Mouse (Mus musculus): ENCODE results near the gene Ebf3. TPM values are rescaled to one million over a fixed set of nuclear protein-coding genes. Genes with fewer than 3 reads are reported as not detected.

Gene Ebf3
- polyA plus RNA-seq, 1 experiment from 2014 or later: 22.4 TPM

DNA sequence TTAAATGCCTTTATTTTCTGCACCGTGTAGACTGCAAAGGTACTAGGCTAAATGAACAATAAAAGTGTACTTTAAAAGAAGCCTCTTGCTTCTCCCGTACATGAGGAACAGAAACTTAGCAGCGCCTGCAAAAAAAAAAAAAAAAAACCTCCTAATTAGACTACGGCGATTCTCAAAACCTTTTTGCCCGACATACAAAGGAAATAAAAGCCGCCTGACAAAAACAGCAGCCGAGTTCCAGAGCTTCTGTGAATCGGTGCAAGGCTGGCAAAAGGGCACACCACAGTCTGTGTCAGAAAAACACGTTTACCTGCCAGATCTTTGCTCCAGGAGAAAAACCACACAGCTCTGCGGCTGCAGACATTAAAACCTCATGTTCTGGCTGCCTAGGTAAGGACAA lies 3.4 kb downstream of the Ebf3 start:
- Histone ChIP-seq H3K4me2 (peak overlapping the region; percentile 75), H3K36me3 (no peaks in the 10 kb centered on the region), H3K9ac (replicated peaks) (peak overlapping the region; percentile 71), H3K27me3 (replicated peaks) (peaks cover 8% of the 10 kb centered on the region; the same call in 1 of the 2 replicates), H3K4me3 (replicated peaks) (peak overlapping the region; percentile 65), H3K27ac (replicated peaks) (peak overlapping the region; percentile 96), H3K4me1 (peaks cover 36% of the 10 kb centered on the region), H3K9me3 (replicated peaks) (no peaks in the 10 kb centered on the region)
- no peak for ATAC-seq (ENCODE audit: low FRiP score)
- 1% methylated on average over 11 of the region's 11 CpGs for WGBS

DNA sequence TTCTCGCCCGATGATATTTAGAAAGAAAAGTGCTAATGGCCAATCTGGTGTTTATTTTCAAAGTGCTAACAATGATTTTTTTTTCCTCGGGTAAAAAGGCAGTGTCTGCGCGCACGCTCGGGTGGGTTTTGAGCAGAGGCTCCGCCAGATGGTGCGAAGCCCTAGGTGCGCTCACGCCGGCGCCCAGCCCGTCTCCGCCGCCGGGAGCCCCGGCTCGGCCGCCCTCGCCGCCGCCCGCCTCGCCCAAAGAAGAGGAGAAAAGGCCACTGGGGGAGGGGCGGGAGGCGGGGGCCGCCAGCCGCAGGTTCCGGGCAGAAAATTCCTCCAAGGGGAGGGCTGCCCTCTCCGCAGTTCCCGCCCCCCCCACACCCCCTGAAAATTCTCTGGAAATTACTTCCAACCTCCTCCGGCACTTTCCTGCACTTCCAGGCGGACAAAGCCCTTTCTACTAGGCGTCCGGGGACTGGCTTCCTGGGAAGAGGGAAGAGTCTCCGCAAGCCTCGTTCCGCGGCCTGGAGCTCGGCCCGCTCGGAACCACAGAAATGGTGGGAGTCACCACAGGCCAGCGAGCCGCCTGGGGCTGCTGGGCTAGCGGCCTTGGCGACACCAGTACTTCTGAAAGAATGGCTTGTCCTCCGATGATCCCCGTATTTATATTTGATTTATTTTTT lies 4.0 kb downstream of the Ebf3 start:
- Histone ChIP-seq H3K9me3 (replicated peaks) (no peaks in the 10 kb centered on the region), H3K4me3 (replicated peaks) (peak overlapping the region; percentile 65), H3K27ac (replicated peaks) (peak overlapping the region; percentile 96), H3K36me3 (no peaks in the 10 kb centered on the region), H3K9ac (replicated peaks) (peak overlapping the region; percentile 71), H3K4me1 (peaks cover 33% of the 10 kb centered on the region), H3K27me3 (replicated peaks) (peaks cover 7% of the 10 kb centered on the region; the same call in 1 of the 2 replicates), H3K4me2 (peak overlapping the region; percentile 75)
- ATAC-seq (ENCODE audit: low FRiP score): no peak
- under 1% methylated on average over 32 of the region's 49 CpGs for WGBS

DNA sequence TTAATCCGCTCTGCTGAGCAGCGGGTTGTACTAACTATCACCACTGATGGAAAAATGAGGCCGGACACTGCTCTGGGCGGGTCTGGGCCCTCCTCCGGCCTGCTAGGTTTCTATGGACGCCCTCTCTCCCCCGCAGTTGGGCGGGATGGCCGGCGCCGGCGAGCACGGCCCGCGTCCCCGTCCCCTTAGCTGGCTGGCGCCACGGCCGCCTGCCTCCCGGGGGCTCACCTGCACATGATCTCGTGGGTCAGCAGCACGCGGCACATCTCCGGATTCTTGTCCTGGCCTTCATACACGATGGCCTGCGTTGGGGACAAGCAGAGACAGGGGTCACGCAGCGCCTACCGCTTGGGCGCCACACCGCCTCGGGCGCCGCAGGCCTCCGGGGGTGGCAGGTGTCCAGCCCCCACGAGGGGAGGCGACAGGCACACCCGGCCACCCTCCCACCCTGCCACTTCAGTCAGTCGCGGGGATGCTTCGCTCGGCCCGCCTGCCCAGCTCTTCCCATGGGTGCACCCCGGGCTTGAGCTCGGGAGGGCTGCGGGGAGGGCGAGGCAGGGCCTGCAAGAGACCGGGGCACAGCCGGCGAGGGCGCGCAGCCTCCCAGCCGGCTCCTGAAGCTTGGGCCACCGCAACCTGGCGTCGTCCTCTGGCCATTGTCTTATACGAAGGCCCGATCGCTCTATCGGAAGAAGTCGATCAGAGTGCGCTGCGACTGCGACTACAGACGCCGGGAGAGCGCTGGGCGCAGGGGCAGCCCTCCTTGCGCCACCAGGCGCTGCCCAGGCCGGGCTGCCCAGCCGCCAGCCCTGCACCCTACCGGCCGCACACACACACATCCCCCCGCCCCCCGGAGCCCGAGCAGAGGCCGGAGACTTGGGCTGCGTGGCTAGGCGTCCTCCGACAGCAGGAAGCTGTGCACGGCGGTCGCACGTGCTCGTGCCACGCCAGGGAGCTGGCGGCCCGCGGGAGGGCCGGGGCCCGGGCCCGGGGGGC lies 4.9 kb downstream of the Ebf3 start:
- Histone ChIP-seq H3K36me3 (no peaks in the 10 kb centered on the region), H3K27ac (replicated peaks) (peak overlapping the region; percentile 96), H3K9me3 (replicated peaks) (no peaks in the 10 kb centered on the region), H3K9ac (replicated peaks) (peak overlapping the region; percentile 71), H3K4me3 (replicated peaks) (peak overlapping the region; percentile 65), H3K4me1 (peaks cover 24% of the 10 kb centered on the region), H3K27me3 (replicated peaks) (no peaks in the 10 kb centered on the region; the same call in none of the 2 replicates), H3K4me2 (peak overlapping the region; percentile 75)
- no peak for ATAC-seq (ENCODE audit: low FRiP score)
- 2% methylated on average over 92 of the region's 93 CpGs for WGBS

DNA sequence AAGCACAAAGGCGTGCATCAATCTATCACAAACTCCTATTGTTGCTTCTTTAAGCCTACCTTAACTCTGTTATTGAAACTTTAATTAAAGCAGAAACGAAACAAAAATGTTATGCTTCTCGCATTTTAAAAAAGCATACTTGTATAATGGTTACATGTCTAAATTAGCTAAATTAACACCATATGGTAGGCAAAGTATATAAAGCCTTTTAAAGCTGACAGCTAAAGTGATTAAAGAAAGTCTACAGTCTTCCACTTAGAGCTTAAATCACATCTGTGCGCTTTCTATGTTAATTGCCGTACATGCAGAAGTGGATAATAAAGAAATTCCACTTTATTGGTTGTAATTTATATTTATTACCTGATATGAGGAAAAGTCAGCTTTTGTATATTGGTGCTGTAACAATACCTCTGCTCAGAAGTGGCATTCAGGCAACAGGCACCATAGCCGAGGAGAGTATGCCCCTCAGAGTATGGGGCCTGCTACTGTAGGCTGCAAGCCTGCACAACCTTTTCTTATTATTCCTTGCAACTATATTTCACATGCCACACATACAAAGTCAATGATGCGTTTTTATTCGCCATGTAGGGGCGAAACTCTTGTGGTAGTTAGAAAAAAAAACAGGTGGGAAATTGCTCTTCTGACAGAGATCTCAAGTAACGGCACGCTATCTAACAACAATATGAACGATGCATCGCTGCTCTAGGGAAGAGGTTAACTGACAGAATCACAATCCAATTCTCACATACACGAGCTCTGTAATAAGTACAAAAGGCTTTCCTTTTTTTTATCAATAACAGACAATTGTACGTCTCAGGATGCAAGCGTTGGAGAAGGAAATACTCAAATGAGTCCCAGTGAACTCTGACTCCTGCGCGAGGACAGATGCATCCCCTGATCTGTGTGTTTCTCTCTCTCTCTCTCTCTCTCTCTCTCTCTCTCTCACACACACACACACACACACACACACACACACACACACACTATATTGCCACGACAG lies 5.9 kb downstream of the Ebf3 start:
- Histone ChIP-seq H3K27me3 (replicated peaks) (no peaks in the 10 kb centered on the region; the same call in none of the 2 replicates), H3K9me3 (replicated peaks) (no peaks in the 10 kb centered on the region), H3K4me1 (peaks cover 22% of the 10 kb centered on the region), H3K27ac (replicated peaks) (peak overlapping the region; percentile 96), H3K36me3 (no peaks in the 10 kb centered on the region), H3K9ac (replicated peaks) (peak overlapping the region; percentile 71), H3K4me2 (peak overlapping the region; percentile 75), H3K4me3 (replicated peaks) (peak overlapping the region; percentile 65)
- WGBS: 18% methylated on average over 19 of the region's 19 CpGs
- ATAC-seq (ENCODE audit: low FRiP score): no peak

DNA sequence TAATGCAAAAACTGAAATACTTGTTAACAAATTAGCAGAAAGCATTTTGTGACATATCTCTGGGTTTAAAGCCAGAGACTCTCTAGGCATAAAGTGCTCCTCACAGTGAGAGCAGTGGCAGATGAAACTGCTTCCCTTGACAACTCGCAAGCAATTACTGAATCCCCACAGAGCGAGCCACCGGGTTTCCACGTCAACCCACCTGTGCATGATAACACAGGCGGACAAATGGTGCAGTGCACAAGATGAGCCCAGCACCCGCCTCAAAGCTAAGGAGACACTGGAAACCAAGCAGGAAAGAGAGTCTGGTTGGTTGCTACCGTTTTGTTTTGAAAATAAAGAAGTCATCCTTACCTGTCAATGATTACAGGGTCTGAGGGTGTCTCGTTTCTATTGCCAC lies 7.1 kb downstream of the Ebf3 start:
- H3K4me2 ChIP-seq: peak overlapping the region; percentile 62
- H3K9ac ChIP-seq (replicated peaks): peak overlapping the region; percentile 43
- H3K4me3 ChIP-seq (replicated peaks): peak overlapping the region; percentile 31
- H3K27me3 ChIP-seq (replicated peaks): no peaks in the 10 kb centered on the region; the same call in none of the 2 replicates
- 16% methylated on average over 8 of the region's 8 CpGs for WGBS
- peaks cover 25% of the 10 kb centered on the region for H3K4me1 ChIP-seq
- peak overlapping the region; percentile 80 for H3K27ac ChIP-seq (replicated peaks)
- no peaks in the 10 kb centered on the region for H3K36me3 ChIP-seq
- no peaks in the 10 kb centered on the region for H3K9me3 ChIP-seq (replicated peaks)
- ATAC-seq (ENCODE audit: low FRiP score): no peak

DNA sequence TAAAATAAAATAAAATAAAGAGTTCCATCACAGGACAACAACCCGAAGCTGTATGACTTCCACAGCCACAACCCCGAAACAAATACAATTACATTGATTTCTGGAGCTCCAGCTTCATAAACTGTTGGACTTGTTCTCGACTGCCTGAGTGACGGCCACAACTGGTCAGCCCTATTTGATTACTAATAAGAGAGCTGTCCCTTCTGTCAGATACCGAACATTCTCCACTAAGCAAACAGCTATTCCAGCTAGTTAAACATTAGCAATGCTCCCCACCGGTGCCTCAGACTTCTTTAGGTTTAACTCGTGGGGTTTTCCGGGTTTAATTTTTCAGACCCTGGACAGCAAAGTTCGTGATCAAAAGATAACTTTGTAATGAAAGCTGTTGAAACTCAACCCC lies 8.1 kb downstream of the Ebf3 start:
- peak overlapping the region; percentile 31 for H3K4me3 ChIP-seq (replicated peaks)
- peak overlapping the region; percentile 80 for H3K27ac ChIP-seq (replicated peaks)
- H3K27me3 ChIP-seq (replicated peaks): no peaks in the 10 kb centered on the region; the same call in none of the 2 replicates
- H3K36me3 ChIP-seq: no peaks in the 10 kb centered on the region
- H3K9me3 ChIP-seq (replicated peaks): no peaks in the 10 kb centered on the region
- H3K9ac ChIP-seq (replicated peaks): peak overlapping the region; percentile 43
- 26% methylated on average over 9 of the region's 9 CpGs for WGBS
- peaks cover 35% of the 10 kb centered on the region for H3K4me1 ChIP-seq
- H3K4me2 ChIP-seq: peak overlapping the region; percentile 62
- ATAC-seq (ENCODE audit: low FRiP score): no peak

DNA sequence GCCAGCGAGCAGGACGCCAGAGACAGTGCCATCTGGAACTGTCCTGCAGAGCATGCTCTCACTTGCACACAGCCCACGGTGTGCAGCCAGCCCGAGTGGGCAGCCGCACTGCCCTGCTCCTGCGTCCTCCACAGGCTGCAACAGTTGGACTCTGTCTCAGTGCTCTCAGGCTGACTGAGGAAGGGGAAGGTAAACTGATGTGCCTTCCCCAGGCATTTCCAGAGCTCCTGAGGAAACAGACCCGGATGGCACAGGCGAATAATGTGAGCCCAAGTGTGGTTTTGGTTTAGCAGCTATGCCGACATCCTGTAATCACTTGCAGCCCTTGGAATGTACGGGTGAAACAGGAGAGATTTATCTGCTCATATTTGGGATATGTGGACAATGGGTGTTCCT lies 10.5 kb downstream of the Ebf3 start:
- Histone ChIP-seq H3K27me3 (replicated peaks) (no peaks in the 10 kb centered on the region; the same call in 1 of the 2 replicates), H3K9ac (replicated peaks) (peak overlapping the region; percentile 55), H3K4me2 (peak overlapping the region; percentile 62), H3K4me3 (replicated peaks) (peak overlapping the region; percentile 36), H3K36me3 (no peaks in the 10 kb centered on the region), H3K27ac (replicated peaks) (peak overlapping the region; percentile 88), H3K4me1 (peaks cover 46% of the 10 kb centered on the region), H3K9me3 (replicated peaks) (no peaks in the 10 kb centered on the region)
- ATAC-seq (ENCODE audit: low FRiP score): peak; percentile 35; the same call in 1 of the 2 replicates
- WGBS: 23% methylated on average over 10 of the region's 10 CpGs

DNA sequence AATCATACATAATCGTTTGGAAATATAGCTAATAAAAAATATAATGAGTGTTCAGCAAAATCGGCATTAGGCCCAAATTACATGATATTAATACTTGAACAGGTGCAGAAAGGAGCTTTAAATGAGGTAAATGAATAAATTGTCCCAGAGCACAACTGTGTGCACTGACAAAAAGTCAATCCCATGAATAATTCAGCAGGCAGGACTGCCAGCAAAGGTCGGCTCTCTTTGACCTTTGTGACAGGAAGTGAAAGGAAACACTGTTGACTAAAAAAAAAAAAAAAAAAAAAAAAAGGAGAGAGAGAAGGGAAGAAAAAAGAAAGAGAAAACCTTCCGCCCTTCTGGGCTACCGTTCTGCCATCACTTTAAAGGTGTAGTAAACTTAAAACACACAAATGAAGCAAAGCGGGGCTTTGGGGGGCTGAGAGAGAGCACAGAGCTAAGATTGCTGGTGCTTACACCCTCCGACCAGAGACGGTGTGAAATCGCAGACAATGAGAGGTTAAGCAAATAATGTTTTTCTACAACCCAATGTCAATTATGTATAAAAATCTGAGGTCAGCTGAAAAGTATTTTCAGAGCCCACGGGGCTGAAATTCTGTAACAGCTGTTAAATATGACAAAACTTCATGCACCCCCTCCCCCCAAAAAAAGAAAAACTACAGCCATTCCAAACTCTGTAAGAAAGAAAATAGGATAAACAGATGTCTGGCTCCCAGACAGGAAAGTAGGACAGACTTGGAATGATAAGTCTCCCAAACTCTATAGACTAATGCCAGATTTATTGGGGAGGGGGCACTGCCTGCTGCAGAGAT lies 11.1 kb downstream of the Ebf3 start:
- Histone ChIP-seq H3K27me3 (replicated peaks) (no peaks in the 10 kb centered on the region; the same call in 1 of the 2 replicates), H3K36me3 (no peaks in the 10 kb centered on the region), H3K4me1 (peaks cover 52% of the 10 kb centered on the region), H3K9me3 (replicated peaks) (no peaks in the 10 kb centered on the region), H3K4me2 (peak overlapping the region; percentile 62), H3K27ac (replicated peaks) (peak overlapping the region; percentile 88), H3K4me3 (replicated peaks) (peak overlapping the region; percentile 36), H3K9ac (replicated peaks) (peak overlapping the region; percentile 55)
- ATAC-seq (ENCODE audit: low FRiP score): no peak
- 8% methylated on average over 10 of the region's 10 CpGs for WGBS

DNA sequence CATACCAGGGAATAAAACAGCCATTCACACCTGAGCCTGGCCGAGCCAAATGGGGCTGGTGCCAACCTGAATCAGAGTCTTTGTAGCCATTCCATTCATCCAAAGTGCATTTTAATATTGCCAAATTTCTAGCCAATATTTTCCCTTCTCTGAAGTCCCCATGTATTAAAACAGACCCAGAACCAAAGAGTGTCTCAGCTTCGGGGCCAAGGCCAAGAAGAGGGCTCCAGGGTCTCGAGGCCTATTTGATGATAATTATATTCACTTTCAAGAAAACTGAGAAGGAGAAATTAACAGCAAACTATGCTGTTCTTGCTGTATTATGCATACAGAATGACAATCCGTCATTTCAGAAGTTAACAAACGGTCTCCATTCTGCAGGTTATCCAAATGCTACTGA lies 12.1 kb downstream of the Ebf3 start:
- no peak for ATAC-seq (ENCODE audit: low FRiP score)
- Histone ChIP-seq H3K9me3 (replicated peaks) (no peaks in the 10 kb centered on the region), H3K27me3 (replicated peaks) (no peaks in the 10 kb centered on the region; the same call in 1 of the 2 replicates), H3K27ac (replicated peaks) (peak overlapping the region; percentile 88), H3K4me1 (peaks cover 62% of the 10 kb centered on the region), H3K9ac (replicated peaks) (peak overlapping the region; percentile 55), H3K4me2 (peak overlapping the region; percentile 62), H3K4me3 (replicated peaks) (peak overlapping the region; percentile 26; the same call in 1 of the 2 replicates), H3K36me3 (no peaks in the 10 kb centered on the region)
- 51% methylated on average over 5 of the region's 5 CpGs for WGBS

DNA sequence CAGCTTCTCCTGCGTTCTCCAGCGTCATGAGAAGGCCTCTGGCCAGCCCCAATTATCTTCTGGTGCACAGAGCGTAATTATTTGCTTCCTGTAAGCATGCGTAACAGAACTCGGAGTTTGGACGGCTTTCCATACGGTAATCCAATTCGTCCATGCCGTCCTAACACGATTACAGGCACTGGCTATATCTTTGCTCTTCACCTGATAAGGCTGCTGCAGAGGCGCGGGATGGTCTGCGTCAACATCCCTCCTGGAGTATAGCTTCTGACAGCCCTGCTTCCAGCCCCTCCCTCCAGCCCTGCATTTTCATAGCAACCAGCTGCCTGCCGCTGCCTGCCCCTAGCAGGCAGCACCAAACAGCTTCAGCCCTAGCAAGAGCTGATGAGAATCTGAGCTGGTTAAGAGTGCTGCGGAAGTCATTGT lies 12.9 kb downstream of the Ebf3 start:
- 18% methylated on average over 15 of the region's 15 CpGs for WGBS
- ATAC-seq (ENCODE audit: low FRiP score): peak; percentile 45
- Histone ChIP-seq H3K27me3 (replicated peaks) (no peaks in the 10 kb centered on the region; the same call in 1 of the 2 replicates), H3K9ac (replicated peaks) (peak overlapping the region; percentile 55), H3K4me2 (peak overlapping the region; percentile 62), H3K9me3 (replicated peaks) (no peaks in the 10 kb centered on the region), H3K4me1 (peaks cover 70% of the 10 kb centered on the region), H3K36me3 (no peaks in the 10 kb centered on the region), H3K4me3 (replicated peaks) (peak overlapping the region; percentile 26), H3K27ac (replicated peaks) (peak overlapping the region; percentile 88)
